Mouse (Mus musculus): ENCODE measurements around the gene Cep97. TPM values are rescaled to one million over a fixed set of nuclear protein-coding genes. Genes with fewer than 3 reads are reported as not detected.

Cep97 gene
- total RNA-seq, 2 experiments from 2014 or later = 12.6 to 13.1 TPM

- TF ChIP-seq CTCF (IDR thresholded peaks at IDR 0.05) = no peak
- Histone ChIP-seq H3K27ac (no peak overlapping the region), H3K4me3 (no peak overlapping the region)
- no peak for DNase-seq (ENCODE audit: extremely low spot score in 1 of 2, low spot score in 2 of 2)
- intact Hi-C loops (cut with DNase I) = no loop called here
Observed at GRCm38 (mm10) chr16:55898385-55899002, 36.2 kb downstream of the Cep97 start.

DNA sequence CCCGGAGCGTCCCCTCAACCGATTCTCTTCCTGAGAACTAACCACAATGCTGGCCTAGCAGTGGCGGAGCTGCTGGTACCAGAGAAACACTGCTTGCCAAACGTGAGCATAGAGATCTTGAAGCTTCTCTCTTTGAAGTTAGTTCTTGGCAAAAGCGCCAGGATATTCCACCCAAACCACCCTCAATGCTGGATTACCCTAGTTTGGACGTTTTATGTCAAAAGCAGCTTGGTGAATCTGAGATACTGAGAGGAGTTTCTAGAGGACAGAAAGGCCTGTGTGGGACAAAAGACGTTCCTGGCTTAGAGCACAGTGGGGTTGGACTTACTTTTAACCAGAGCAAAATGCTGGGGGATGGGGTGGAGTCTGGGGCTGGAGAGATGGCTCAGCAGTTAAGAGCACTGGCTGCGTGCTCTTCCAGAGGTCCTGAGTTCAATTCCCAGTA, 39.0 kb downstream of the Cep97 start:
- no peak for DNase-seq (ENCODE audit: extremely low spot score in 1 of 2, low spot score in 2 of 2)
- Histone ChIP-seq H3K4me3 (peak overlapping the region; percentile 89), H3K27ac (peak overlapping the region; percentile 87)
- TF ChIP-seq CTCF (IDR thresholded peaks at IDR 0.05) = no peak
- intact Hi-C loops (cut with DNase I) = loop anchor here (1.0 kb wide), 1 partner anchor 39 kb away; the partner anchor contains the start of gene Cep97

DNA sequence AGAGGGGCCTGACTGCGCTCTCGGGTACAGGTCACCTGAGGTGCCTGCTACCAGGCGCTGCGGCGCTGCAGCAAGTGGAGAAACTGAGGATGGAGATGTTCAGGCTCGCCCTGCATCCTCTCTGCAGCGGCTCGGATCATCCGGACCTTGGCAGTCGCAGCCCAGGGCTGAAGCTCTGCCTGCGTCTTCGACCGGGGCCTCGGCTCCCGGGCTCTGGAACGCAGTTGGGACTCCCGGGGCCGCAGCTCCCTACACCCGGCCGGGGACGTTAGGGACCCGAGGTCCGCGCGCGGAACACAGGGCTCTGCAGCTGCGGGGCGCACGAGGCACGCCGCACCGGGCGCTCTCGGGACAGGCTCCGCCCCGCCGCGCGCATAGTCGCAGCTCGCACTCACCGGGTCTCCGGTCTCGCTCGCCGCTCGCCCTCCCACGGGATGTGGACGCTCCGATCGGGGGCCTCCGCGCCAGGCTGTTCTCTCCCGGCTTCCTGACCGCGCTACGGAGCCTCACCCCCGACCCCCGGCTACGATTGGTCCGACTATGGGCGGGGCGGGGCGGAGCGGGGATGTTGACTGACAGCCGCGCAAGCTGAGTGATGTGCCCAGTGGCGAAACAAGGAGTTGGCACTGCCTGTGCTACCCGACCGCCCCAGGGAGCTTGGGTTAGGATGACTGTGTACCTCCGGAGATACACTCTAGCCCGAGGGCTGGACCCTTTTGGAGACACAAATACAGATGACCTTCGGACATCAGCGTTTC, 39.6 kb downstream of the Cep97 start, which contains the start of gene Nxpe3:
Nxpe3 (minus strand) TSS at position 393 of the 758 bp plus-strand sequence.
- Histone ChIP-seq H3K27ac (peak within 1 kb of the TSS; percentile 87), H3K4me3 (peak within 1 kb of the TSS; percentile 89)
- TF ChIP-seq CTCF (IDR thresholded peaks at IDR 0.05) = peak; percentile 26
- peak; percentile 87 to 89 for DNase-seq (ENCODE audit: extremely low spot score in 1 of 2, low spot score in 2 of 2)
- intact Hi-C loops (cut with DNase I) = loop anchor here (1.0 kb wide), 1 partner anchor 39 kb away; the partner anchor contains the start of gene Cep97

- Histone ChIP-seq H3K4me3 (peak overlapping the region; percentile 89), H3K27ac (peak overlapping the region; percentile 87)
- no peak for DNase-seq (ENCODE audit: extremely low spot score in 1 of 2, low spot score in 2 of 2)
- TF ChIP-seq CTCF (IDR thresholded peaks at IDR 0.05) = no peak
- intact Hi-C loops (cut with DNase I) = no loop called here
Observed at GRCm38 (mm10) chr16:55894536-55894892, 40.1 kb downstream of the Cep97 start.

- TF ChIP-seq CTCF (IDR thresholded peaks at IDR 0.05) = no peak
- intact Hi-C loops (cut with DNase I) = no loop called here
- H3K27ac ChIP-seq = no peak overlapping the region
- DNase-seq (ENCODE audit: extremely low spot score in 1 of 2, low spot score in 2 of 2) = no peak
- no peak overlapping the region for H3K4me3 ChIP-seq
Observed at GRCm38 (mm10) chr16:55893410-55894107, 41.1 kb downstream of the Cep97 start.

DNA sequence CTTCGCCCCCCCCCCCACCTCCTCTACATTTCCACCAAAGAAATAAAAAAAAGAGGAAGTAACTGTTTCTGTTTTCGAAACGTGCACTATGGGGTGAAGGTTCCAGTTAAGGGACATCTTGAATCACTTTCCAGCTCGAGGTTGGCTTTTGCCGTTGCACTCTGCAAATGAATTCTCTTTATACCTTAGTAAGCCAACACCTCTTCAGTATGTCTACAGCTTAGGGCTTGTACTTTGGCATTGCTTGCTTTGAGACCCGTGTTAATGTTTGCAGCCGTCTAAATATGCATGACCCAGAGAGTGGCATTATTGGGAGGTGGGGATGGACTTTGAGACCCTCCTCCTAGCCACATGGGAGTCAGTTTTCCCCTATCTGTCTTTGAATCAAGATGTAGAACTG, 42.2 kb downstream of the Cep97 start:
- intact Hi-C loops (cut with DNase I) = no loop called here
- TF ChIP-seq CTCF (IDR thresholded peaks at IDR 0.05) = no peak

GRCm38 (mm10) chr16:55891346-55891745, 43.3 kb downstream of the Cep97 start:
- DNase-seq (ENCODE audit: extremely low spot score in 1 of 2, low spot score in 2 of 2) = no peak
- TF ChIP-seq CTCF (IDR thresholded peaks at IDR 0.05) = no peak
- H3K27ac ChIP-seq = no peak overlapping the region
- intact Hi-C loops (cut with DNase I) = no loop called here
- H3K4me3 ChIP-seq = no peak overlapping the region

More for the DNA sequence above, 42.2 kb downstream of the Cep97 start:
- DNase-seq (ENCODE audit: extremely low spot score in 1 of 2, low spot score in 2 of 2) = no peak
- Histone ChIP-seq H3K4me3 (no peak overlapping the region), H3K27ac (no peak overlapping the region)

GRCm38 (mm10) chr16:55890346-55891136, 44.1 kb downstream of the Cep97 start:
- intact Hi-C loops (cut with DNase I) = no loop called here
- Histone ChIP-seq H3K4me3 (no peak overlapping the region), H3K27ac (no peak overlapping the region)
- no peak for TF ChIP-seq CTCF (IDR thresholded peaks at IDR 0.05)
- DNase-seq (ENCODE audit: extremely low spot score in 1 of 2, low spot score in 2 of 2) = no peak

DNA sequence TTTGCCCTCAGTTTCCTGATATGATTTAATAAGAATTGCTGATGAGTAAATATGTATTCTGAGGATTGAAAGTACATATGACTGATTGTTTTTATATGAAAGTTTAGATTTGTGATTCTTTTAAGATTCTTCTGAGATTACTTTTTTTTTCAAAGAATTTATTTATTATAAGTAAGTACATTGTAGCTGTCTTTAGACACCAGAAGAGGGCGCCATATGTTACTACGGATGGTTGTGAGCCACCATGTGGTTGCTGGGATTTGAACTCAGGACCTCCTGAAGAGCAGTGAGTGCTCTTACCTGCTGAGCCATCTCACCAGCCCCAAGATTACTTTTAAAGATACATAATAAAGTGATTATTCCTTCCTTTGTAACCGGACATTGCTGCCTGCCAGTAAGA, 45.2 kb downstream of the Cep97 start:
- no peak for DNase-seq (ENCODE audit: extremely low spot score in 1 of 2, low spot score in 2 of 2)
- no peak overlapping the region for H3K4me3 ChIP-seq
- TF ChIP-seq CTCF (IDR thresholded peaks at IDR 0.05) = peak; percentile 24
- no peak overlapping the region for H3K27ac ChIP-seq
- intact Hi-C loops (cut with DNase I) = no loop called here

DNA sequence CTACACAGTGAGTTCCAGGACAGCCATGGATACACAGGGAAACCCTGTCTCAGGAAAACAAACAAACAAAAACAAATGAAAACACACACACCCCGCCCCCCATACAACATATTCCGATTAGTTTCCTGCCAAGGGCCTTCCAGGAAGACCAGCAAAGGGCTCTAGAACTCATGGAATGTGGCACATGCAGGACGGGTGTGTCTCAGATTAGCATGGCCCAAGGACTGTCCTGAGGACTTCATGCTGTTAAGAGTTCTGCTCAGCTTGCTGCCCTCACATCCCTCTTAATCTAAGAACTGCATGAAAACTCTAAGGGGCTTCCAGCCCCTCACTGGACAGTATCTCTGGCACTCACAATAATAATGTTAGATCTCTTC, 46.1 kb downstream of the Cep97 start:
- no peak for DNase-seq (ENCODE audit: extremely low spot score in 1 of 2, low spot score in 2 of 2)
- no peak overlapping the region for H3K4me3 ChIP-seq
- no peak overlapping the region for H3K27ac ChIP-seq
- intact Hi-C loops (cut with DNase I) = no loop called here
- no peak for TF ChIP-seq CTCF (IDR thresholded peaks at IDR 0.05)

- intact Hi-C loops (cut with DNase I) = no loop called here
- DNase-seq (ENCODE audit: extremely low spot score in 1 of 2, low spot score in 2 of 2) = no peak
- Histone ChIP-seq H3K4me3 (no peak overlapping the region), H3K27ac (no peak overlapping the region)
- peak; percentile 53 for TF ChIP-seq CTCF (IDR thresholded peaks at IDR 0.05)
Observed at GRCm38 (mm10) chr16:55887814-55888583, 46.7 kb downstream of the Cep97 start.

Data from left cerebral cortex, adult 2 months (tissue).